Mouse (Mus musculus): ENCODE results near the gene Lrrc2. TPM values are rescaled to one million over a fixed set of nuclear protein-coding genes. Genes with fewer than 3 reads are reported as not detected.

Gene Lrrc2
- total RNA-seq, 1 experiment, result 20.2 TPM

- Histone ChIP-seq H3K4me1 (ENCODE audit: control insufficient read depth in 2 of 2, insufficient read depth in 2 of 2, low read length in 2 of 2, poor library complexity in 1 of 2) (peaks cover 20 to 30% of the 10 kb centered on the region in 2 experiments; a peak in 3 of 4 replicates), H3K9ac (ENCODE audit: insufficient read depth, low read depth, low read length, poor library complexity, severe bottlenecking) (peak overlapping the region; percentile 79), H3K27ac (ENCODE audit: insufficient read depth, low read depth, low read length, poor library complexity, severe bottlenecking) (peak overlapping the region; percentile 99), H3K36me3 (ENCODE audit: control insufficient read depth, insufficient read depth, low read length, poor library complexity, severe bottlenecking) (peaks cover 3% of the 10 kb centered on the region; the same call in 1 of the 2 replicates), H3K4me3 (ENCODE audit: insufficient read depth in 1 of 2, low read depth in 1 of 2, low read length in 2 of 2, poor library complexity in 1 of 2, severe bottlenecking in 1 of 2) (peak overlapping the region; percentile 69 to 78), H3K9me3 (ENCODE audit: control insufficient read depth, insufficient read depth, low read depth, low read length) (no peaks in the 10 kb centered on the region)
- TF ChIP-seq HCFC1 (IDR thresholded peaks at IDR 0.05; ENCODE audit: borderline replicate concordance, insufficient read depth, low read length) (peak; percentile 14; the same call in 1 of the 2 replicates), ZC3H11A (IDR thresholded peaks at IDR 0.05; ENCODE audit: borderline replicate concordance, low read depth, low read length) (no peak), ZNF384 (IDR thresholded peaks at IDR 0.05; ENCODE audit: low read depth, low read length) (peak; percentile 3; the same call in 1 of the 2 replicates)
- in situ Hi-C loops (cut with MboI; ENCODE audit: low sequenced_read_pairs in 2 of 2, unreplicated experiment in 2 of 2), result no loop called here
- DNase-seq (ENCODE audit: low read depth, low spot score), result no peak
Measured at GRCm38 (mm10) chr9:110953550-110954461, 2.5 kb downstream of the Lrrc2 start.

DNA sequence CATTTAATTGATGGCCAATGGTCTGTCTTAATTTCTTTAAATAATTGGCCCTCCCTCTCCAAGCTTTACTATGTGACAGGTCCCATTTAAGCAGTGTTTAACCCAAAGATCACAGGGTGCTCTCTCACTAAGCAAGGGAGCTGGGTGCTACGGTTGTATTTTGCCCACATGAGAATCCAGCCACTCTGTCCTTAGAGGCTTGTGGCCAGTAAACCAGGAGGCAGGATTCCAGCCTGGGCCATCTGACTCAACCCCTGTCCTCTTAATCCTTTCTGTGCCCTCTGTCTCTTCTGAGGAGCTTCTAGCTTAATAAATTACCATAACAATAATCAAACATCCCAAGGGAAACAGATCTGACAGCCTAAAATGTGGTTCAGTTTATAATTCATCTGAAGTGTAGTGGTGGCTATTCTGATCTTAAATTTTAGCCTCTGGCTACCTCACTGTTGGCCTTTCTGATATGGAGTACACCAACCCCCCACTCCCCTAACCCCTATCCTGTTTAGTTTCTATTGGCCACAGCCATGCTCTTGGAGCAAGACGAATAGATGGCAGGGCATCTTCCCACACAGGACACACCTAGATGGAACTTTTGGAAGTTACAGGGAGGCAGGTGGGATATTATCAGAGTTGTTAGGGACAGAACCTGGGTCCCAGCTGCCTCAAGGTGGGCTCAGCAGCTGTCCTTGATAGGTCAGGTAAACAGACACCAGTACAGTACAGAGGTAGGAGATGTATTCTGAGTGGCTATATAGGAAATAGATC is 3.5 kb downstream of the Lrrc2 start:
- peak overlapping the region; percentile 13; the same call in 1 of the 2 replicates for H3K9ac ChIP-seq (ENCODE audit: insufficient read depth, low read depth, low read length, poor library complexity, severe bottlenecking)
- peak overlapping the region; percentile 99; the same call in 1 of the 2 replicates for H3K27ac ChIP-seq (ENCODE audit: insufficient read depth, low read depth, low read length, poor library complexity, severe bottlenecking)
- peak overlapping the region; percentile 69 to 78; a peak in 3 of 4 replicates for H3K4me3 ChIP-seq (ENCODE audit: insufficient read depth in 1 of 2, low read depth in 1 of 2, low read length in 2 of 2, poor library complexity in 1 of 2, severe bottlenecking in 1 of 2)
- no peak for DNase-seq (ENCODE audit: low read depth, low spot score)
- peaks cover 21 to 30% of the 10 kb centered on the region in 2 experiments; a peak in 3 of 4 replicates for H3K4me1 ChIP-seq (ENCODE audit: control insufficient read depth in 2 of 2, insufficient read depth in 2 of 2, low read length in 2 of 2, poor library complexity in 1 of 2)
- peaks cover 3% of the 10 kb centered on the region; the same call in 1 of the 2 replicates for H3K36me3 ChIP-seq (ENCODE audit: control insufficient read depth, insufficient read depth, low read length, poor library complexity, severe bottlenecking)
- in situ Hi-C loops (cut with MboI; ENCODE audit: low sequenced_read_pairs in 2 of 2, unreplicated experiment in 2 of 2), result no loop called here
- TF ChIP-seq ZC3H11A (IDR thresholded peaks at IDR 0.05; ENCODE audit: borderline replicate concordance, low read depth, low read length) (no peak), CHD2 (IDR thresholded peaks at IDR 0.05; ENCODE audit: low read depth, low read length) (no peak), HCFC1 (IDR thresholded peaks at IDR 0.05; ENCODE audit: borderline replicate concordance, insufficient read depth, low read length) (no peak), ZNF384 (IDR thresholded peaks at IDR 0.05; ENCODE audit: low read depth, low read length) (no peak), MAFK (IDR thresholded peaks at IDR 0.05; ENCODE audit: insufficient read depth, low read depth, low read length) (no peak)
- H3K9me3 ChIP-seq (ENCODE audit: control insufficient read depth, insufficient read depth, low read depth, low read length), result no peaks in the 10 kb centered on the region

GRCm38 (mm10) chr9:110955962-110956361 is 4.6 kb downstream of the Lrrc2 start:
- in situ Hi-C loops (cut with MboI; ENCODE audit: low sequenced_read_pairs in 2 of 2, unreplicated experiment in 2 of 2), result no loop called here
- Histone ChIP-seq H3K36me3 (ENCODE audit: control insufficient read depth, insufficient read depth, low read length, poor library complexity, severe bottlenecking) (peaks cover 3% of the 10 kb centered on the region; the same call in 1 of the 2 replicates), H3K4me3 (ENCODE audit: insufficient read depth in 1 of 2, low read depth in 1 of 2, low read length in 2 of 2, poor library complexity in 1 of 2, severe bottlenecking in 1 of 2) (no peak overlapping the region), H3K27ac (ENCODE audit: insufficient read depth, low read depth, low read length, poor library complexity, severe bottlenecking) (no peak overlapping the region), H3K9ac (ENCODE audit: insufficient read depth, low read depth, low read length, poor library complexity, severe bottlenecking) (no peak overlapping the region), H3K9me3 (ENCODE audit: control insufficient read depth, insufficient read depth, low read depth, low read length) (no peaks in the 10 kb centered on the region), H3K4me1 (ENCODE audit: control insufficient read depth in 2 of 2, insufficient read depth in 2 of 2, low read length in 2 of 2, poor library complexity in 1 of 2) (peaks cover 21 to 28% of the 10 kb centered on the region in 2 experiments; a peak in 3 of 4 replicates)
- TF ChIP-seq HCFC1 (IDR thresholded peaks at IDR 0.05; ENCODE audit: borderline replicate concordance, insufficient read depth, low read length) (no peak), CHD2 (IDR thresholded peaks at IDR 0.05; ENCODE audit: low read depth, low read length) (no peak), MAFK (IDR thresholded peaks at IDR 0.05; ENCODE audit: insufficient read depth, low read depth, low read length) (no peak)
- DNase-seq (ENCODE audit: low read depth, low spot score), result no peak

GRCm38 (mm10) chr9:110959669-110960068 is 8.3 kb downstream of the Lrrc2 start:
- no peak overlapping the region for H3K4me3 ChIP-seq (ENCODE audit: insufficient read depth in 1 of 2, low read depth in 1 of 2, low read length in 2 of 2, poor library complexity in 1 of 2, severe bottlenecking in 1 of 2)
- no peak overlapping the region; the same call in 1 of the 2 replicates for H3K9ac ChIP-seq (ENCODE audit: insufficient read depth, low read depth, low read length, poor library complexity, severe bottlenecking)
- DNase-seq (ENCODE audit: low read depth, low spot score), result no peak
- peaks cover 3% of the 10 kb centered on the region for H3K36me3 ChIP-seq (ENCODE audit: control insufficient read depth, insufficient read depth, low read length, poor library complexity, severe bottlenecking)
- in situ Hi-C loops (cut with MboI; ENCODE audit: low sequenced_read_pairs in 2 of 2, unreplicated experiment in 2 of 2), result no loop called here
- no peaks in the 10 kb centered on the region for H3K9me3 ChIP-seq (ENCODE audit: control insufficient read depth, insufficient read depth, low read depth, low read length)
- peak overlapping the region; percentile 89; the same call in 1 of the 2 replicates for H3K27ac ChIP-seq (ENCODE audit: insufficient read depth, low read depth, low read length, poor library complexity, severe bottlenecking)
- H3K4me1 ChIP-seq (ENCODE audit: control insufficient read depth in 2 of 2, insufficient read depth in 2 of 2, low read length in 2 of 2, poor library complexity in 1 of 2), result peaks cover 18 to 27% of the 10 kb centered on the region in 2 experiments
- no peak for TF ChIP-seq ZC3H11A (IDR thresholded peaks at IDR 0.05; ENCODE audit: borderline replicate concordance, low read depth, low read length)
- TF ChIP-seq ZNF384 (IDR thresholded peaks at IDR 0.05; ENCODE audit: low read depth, low read length), result no peak
- no peak for TF ChIP-seq CHD2 (IDR thresholded peaks at IDR 0.05; ENCODE audit: low read depth, low read length)
- TF ChIP-seq MAFK (IDR thresholded peaks at IDR 0.05; ENCODE audit: insufficient read depth, low read depth, low read length), result no peak
- TF ChIP-seq HCFC1 (IDR thresholded peaks at IDR 0.05; ENCODE audit: borderline replicate concordance, insufficient read depth, low read length), result no peak

Data from ES-E14 (cell line).